Mouse (Mus musculus) neural tube, embryonic 11.5 days (tissue): ENCODE results near the gene Rsph3b. TPM values are rescaled to one million over a fixed set of nuclear protein-coding genes. Genes with fewer than 3 reads are reported as not detected.
"Not testable (repeated sequence)": the region's sequence is repeated elsewhere in the genome, so short reads cannot be mapped to it uniquely, and the experiment has no call there.

ENCODE experiments used
- ATAC-seq: fragments of 200-750 bp; cut with Nextera tagmentation; 2 replicates; pipeline ENCODE4 v1.8.0; 2017; ENCODE audit warnings: moderate number of reproducible peaks, mild to moderate bottlenecking, moderate TSS enrichment, moderate library complexity; ENCODE audit not compliant: insufficient read depth, low FRiP score, low TSS enrichment
- DNase-seq: peaks from one replicate; pipeline ENCODE4 v3.0.0-alpha.2; 2015; ENCODE audit warnings: low spot score
- H3K27ac ChIP-seq: fragments of 300-500 bp; sonication (generic); 2 replicates; pipeline ENCODE4 v1.5.1; 2014; ENCODE audit warnings: low read depth, mild to moderate bottlenecking, low read length
- H3K27me3 ChIP-seq: fragments of 300-500 bp; sonication (generic); 2 replicates; pipeline ENCODE4 v1.6.1; 2014; ENCODE audit warnings: mild to moderate bottlenecking, low read length, mixed read lengths; ENCODE audit not compliant: control insufficient read depth, insufficient read depth
- H3K36me3 ChIP-seq: fragments of 300-500 bp; sonication (generic); 2 replicates; pipeline ENCODE4 v1.6.1; 2014; ENCODE audit warnings: mild to moderate bottlenecking, low read length, moderate library complexity, mixed read lengths; ENCODE audit not compliant: control insufficient read depth, insufficient read depth
- H3K4me1 ChIP-seq: fragments of 300-500 bp; sonication (generic); 2 replicates; pipeline ENCODE4 v1.6.1; 2014; ENCODE audit warnings: low read length, mixed read lengths; ENCODE audit not compliant: control insufficient read depth, insufficient read depth
- H3K4me2 ChIP-seq: fragments of 300-500 bp; sonication (generic); 2 replicates; pipeline ENCODE4 v1.6.1; 2014; ENCODE audit warnings: low read depth, mild to moderate bottlenecking, moderate library complexity
- H3K4me3 ChIP-seq: fragments of 300-500 bp; sonication (generic); 2 replicates; pipeline ENCODE4 v1.5.1; 2014; ENCODE audit warnings: low read depth, low read length
- H3K9ac ChIP-seq: fragments of 300-500 bp; sonication (generic); 2 replicates; pipeline ENCODE4 v1.6.1; 2014; ENCODE audit warnings: mild to moderate bottlenecking, low read length
- H3K9me3 ChIP-seq: fragments of 300-500 bp; sonication (generic); 2 replicates; pipeline ENCODE4 v1.6.1; 2016; ENCODE audit warnings: low read length; ENCODE audit not compliant: control insufficient read depth
- WGBS: fragments of 180-500 bp; shearing (Covaris S2); extraction: QIAGEN DNeasy Blood & Tissue Kit; methylation state at CpG from one replicate; pipeline ENCODE4 v1.1.7; 2014; 5-methylcytosine and 5-hydroxymethylcytosine counted together
- polyA plus RNA-seq: library from polyadenylated mRNA; unstranded; fragments of >200 nt; fragmentation: Nextera tagmentation; extraction: Ambion mirVana; gene quantifications from 2 replicates; pipeline ENCODE4 v1.2.1, GENCODE M21; 2014

Gene Rsph3b
- polyA plus RNA-seq, 1 experiment from 2014 or later = 39.9 TPM

GRCm38 (mm10) chr17:6974985-6975384, 26.5 kb upstream of the Rsph3b start:
- not testable (repeated sequence) for H3K27ac ChIP-seq, H3K4me2 ChIP-seq, H3K9ac ChIP-seq, H3K4me1 ChIP-seq, DNase-seq, H3K9me3 ChIP-seq, H3K27me3 ChIP-seq, H3K36me3 ChIP-seq, H3K4me3 ChIP-seq, ATAC-seq
- WGBS = 71% methylated on average over 3 of the region's 3 CpGs

GRCm38 (mm10) chr17:6972836-6973396, 24.4 kb upstream of the Rsph3b start:
- ATAC-seq, H3K9me3 ChIP-seq, H3K36me3 ChIP-seq, H3K27ac ChIP-seq, H3K4me2 ChIP-seq, H3K4me3 ChIP-seq, DNase-seq, H3K9ac ChIP-seq, H3K27me3 ChIP-seq, H3K4me1 ChIP-seq: not testable (repeated sequence)
- WGBS = 59% methylated on average over 3 of the region's 4 CpGs

GRCm38 (mm10) chr17:6971238-6971637, 22.8 kb upstream of the Rsph3b start:
- not testable (repeated sequence) for H3K27ac ChIP-seq, H3K27me3 ChIP-seq, H3K9me3 ChIP-seq, H3K36me3 ChIP-seq, H3K4me1 ChIP-seq, ATAC-seq, H3K4me2 ChIP-seq, H3K4me3 ChIP-seq, DNase-seq, H3K9ac ChIP-seq
- 87% methylated on average over 8 of the region's 8 CpGs for WGBS

- not testable (repeated sequence) for H3K4me1 ChIP-seq, H3K9me3 ChIP-seq, H3K9ac ChIP-seq, DNase-seq, H3K36me3 ChIP-seq, H3K4me3 ChIP-seq, H3K4me2 ChIP-seq, ATAC-seq, H3K27ac ChIP-seq, H3K27me3 ChIP-seq
- WGBS = no CpG with 5 or more reads among the region's 8 CpGs
Observed at GRCm38 (mm10) chr17:6970334-6970733, 21.9 kb upstream of the Rsph3b start, which contains the start of gene Rnaset2b. Gene Rnaset2b (plus strand): TSS chr17:6970634.

- H3K36me3 ChIP-seq, H3K4me2 ChIP-seq, H3K27me3 ChIP-seq, H3K4me3 ChIP-seq, H3K27ac ChIP-seq, ATAC-seq, H3K9me3 ChIP-seq, DNase-seq, H3K9ac ChIP-seq, H3K4me1 ChIP-seq: not testable (repeated sequence)
- 57% methylated on average over 1 of the region's 1 CpGs for WGBS
Observed at GRCm38 (mm10) chr17:6967673-6968072, 19.2 kb upstream of the Rsph3b start.

- not testable (repeated sequence) for H3K36me3 ChIP-seq, ATAC-seq, H3K9me3 ChIP-seq, H3K9ac ChIP-seq, H3K4me1 ChIP-seq, H3K27me3 ChIP-seq, H3K27ac ChIP-seq, H3K4me3 ChIP-seq, H3K4me2 ChIP-seq
- DNase-seq = peak; percentile 16
- WGBS = 3% methylated on average over 4 of the region's 6 CpGs
Observed at GRCm38 (mm10) chr17:6965364-6965763, 16.9 kb upstream of the Rsph3b start.

- not testable (repeated sequence) for H3K4me2 ChIP-seq, H3K9ac ChIP-seq, H3K27me3 ChIP-seq, H3K9me3 ChIP-seq, H3K4me1 ChIP-seq, ATAC-seq, H3K27ac ChIP-seq, DNase-seq, H3K4me3 ChIP-seq, H3K36me3 ChIP-seq
- 82% methylated on average over 4 of the region's 4 CpGs for WGBS
Observed at GRCm38 (mm10) chr17:6962936-6963335, 14.5 kb upstream of the Rsph3b start.

- not testable (repeated sequence) for H3K4me3 ChIP-seq, H3K27me3 ChIP-seq, H3K4me2 ChIP-seq, H3K27ac ChIP-seq, H3K9ac ChIP-seq, H3K4me1 ChIP-seq, H3K9me3 ChIP-seq, ATAC-seq, DNase-seq, H3K36me3 ChIP-seq
- WGBS = 59% methylated on average over 3 of the region's 6 CpGs
Observed at GRCm38 (mm10) chr17:6962339-6962738, 13.9 kb upstream of the Rsph3b start.

- H3K36me3 ChIP-seq, H3K27ac ChIP-seq, H3K4me1 ChIP-seq, H3K9ac ChIP-seq, H3K27me3 ChIP-seq, H3K9me3 ChIP-seq: not testable (repeated sequence)
- peak; percentile 97 for ATAC-seq
- peak overlapping the region; percentile 43 for H3K4me3 ChIP-seq
- 2% methylated on average over 15 of the region's 48 CpGs for WGBS
- peak overlapping the region; percentile 27; the same call in 1 of the 2 replicates for H3K4me2 ChIP-seq
- peak; percentile 15 for DNase-seq
Observed at GRCm38 (mm10) chr17:6961181-6962000, 12.9 kb upstream of the Rsph3b start.
